Mouse (Mus musculus): ENCODE results near the gene B3gat3.

- no peak for TF ChIP-seq POLR2A (IDR thresholded peaks at IDR 0.05; ENCODE audit: low read depth, low read length)
- TF ChIP-seq CTCF (IDR thresholded peaks at IDR 0.05; ENCODE audit: borderline replicate concordance, insufficient read depth, low read length): no peak
Observed at GRCm38 (mm10) chr19:8945251-8945650, 25.1 kb downstream of the B3gat3 start.

Measured in embryonic fibroblast, embryonic 13.5 days (primary cell).